Mouse (Mus musculus) embryo, embryonic 10.5 days (tissue): Measurements from ENCODE around the gene Tek.
A peak's percentile ranks its signal among the peaks of the same experiment; 100 is the strongest.
"Not testable (repeated sequence)": the region's sequence is repeated elsewhere in the genome, so short reads cannot be mapped to it uniquely, and the experiment has no call there.

Experiments
- DNase-seq: peaks from one replicate; pipeline ENCODE4 v3.0.0-alpha.2; 2015; ENCODE audit warnings: low spot score

Tek gene

DNA sequence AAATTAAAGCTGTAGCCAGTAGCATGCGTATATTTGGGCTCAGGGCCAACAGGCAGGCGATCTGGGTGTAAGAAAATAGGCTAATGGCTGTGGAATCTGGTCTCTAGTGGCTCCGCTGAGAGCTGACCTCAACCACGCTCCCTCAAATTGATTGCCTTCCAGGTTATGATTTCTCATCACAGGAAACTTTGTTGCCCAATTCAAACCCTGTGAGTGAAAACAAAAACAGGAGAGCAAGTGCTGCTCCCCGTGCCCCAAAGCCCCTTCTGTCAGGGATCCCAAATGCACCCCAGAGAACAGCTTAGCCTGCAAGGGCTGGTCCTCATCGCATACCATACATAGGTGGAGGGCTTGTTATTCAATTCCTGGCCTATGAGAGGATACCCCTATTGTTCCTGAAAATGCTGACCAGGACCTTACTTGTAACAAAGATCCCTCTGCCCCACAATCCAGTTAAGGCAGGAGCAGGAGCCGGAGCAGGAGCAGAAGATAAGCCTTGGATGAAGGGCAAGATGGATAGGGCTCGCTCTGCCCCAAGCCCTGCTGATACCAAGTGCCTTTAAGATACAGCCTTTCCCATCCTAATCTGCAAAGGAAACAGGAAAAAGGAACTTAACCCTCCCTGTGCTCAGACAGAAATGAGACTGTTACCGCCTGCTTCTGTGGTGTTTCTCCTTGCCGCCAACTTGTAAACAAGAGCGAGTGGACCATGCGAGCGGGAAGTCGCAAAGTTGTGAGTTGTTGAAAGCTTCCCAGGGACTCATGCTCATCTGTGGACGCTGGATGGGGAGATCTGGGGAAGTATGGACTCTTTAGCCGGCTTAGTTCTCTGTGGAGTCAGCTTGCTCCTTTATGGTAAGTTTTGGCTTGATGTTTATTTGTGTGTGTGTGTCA, at the start of gene Tek:
Gene Tek (plus strand): TSS at position 452 of the 894 bp plus-strand sequence.
- DNase-seq = no peak

DNA sequence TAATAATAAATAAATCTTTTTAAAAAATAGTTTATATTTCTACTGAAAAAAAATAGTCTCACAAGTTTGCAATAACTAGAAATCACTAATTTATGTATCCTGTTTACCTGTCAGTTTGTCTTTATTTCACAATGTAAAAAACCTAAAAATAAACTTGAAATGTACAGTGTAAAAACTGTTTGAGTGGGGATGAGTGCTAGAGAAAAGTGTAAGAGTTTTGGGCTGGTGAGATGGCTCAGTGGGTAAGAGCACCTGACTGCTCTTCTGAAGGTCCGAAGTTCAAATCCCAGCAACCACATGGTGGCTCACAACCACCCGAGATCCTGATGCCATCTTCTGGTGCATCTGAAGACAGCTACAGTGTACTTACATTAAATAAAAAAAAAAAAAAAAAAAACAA, 49.3 kb upstream of the Tek start:
- DNase-seq = not testable (repeated sequence)

- DNase-seq = no peak
Observed at GRCm38 (mm10) chr4:94691078-94691477, 48.0 kb upstream of the Tek start.

- no peak for DNase-seq
Observed at GRCm38 (mm10) chr4:94692175-94692574, 46.9 kb upstream of the Tek start.

GRCm38 (mm10) chr4:94696368-94696767, 42.7 kb upstream of the Tek start:
- no peak for DNase-seq

DNA sequence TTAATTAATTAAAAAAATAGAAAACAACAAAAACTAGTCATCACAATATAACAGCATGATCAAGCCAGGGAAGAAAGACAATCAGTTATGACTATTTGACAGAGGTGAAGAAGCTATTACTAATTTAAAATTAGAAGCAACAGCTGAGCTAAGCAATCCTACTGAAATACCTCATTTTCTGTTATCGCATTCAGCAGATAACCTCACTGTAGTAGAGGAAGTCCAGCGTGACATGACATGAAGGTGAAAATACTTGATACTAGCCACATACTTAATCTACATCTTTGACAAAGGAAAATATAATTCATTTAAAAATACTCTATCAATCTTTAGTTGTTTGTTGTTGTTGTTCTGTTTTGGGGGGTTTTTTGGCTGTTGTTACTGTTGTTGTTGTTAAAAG, 28.1 kb upstream of the Tek start:
- DNase-seq = no peak

DNA sequence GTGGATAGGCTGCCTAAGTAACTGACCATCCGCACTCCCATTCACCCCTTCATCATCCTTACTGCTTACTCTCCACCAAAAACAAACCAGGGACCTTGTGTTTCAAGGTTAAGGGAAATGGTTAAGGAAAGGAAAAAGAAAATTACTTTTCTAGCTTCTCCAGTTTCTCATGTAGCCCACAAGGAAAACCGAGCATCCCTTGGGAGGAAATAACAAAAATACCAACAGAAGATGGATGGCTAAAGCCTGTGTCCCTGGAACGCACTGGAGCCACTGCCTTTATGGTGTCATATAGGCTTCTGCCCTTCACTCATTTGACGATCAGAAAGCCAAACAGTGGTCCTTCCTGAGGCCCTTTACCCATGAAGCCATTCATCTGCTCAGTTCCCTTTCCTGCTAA, 27.7 kb upstream of the Tek start:
- peak; percentile 10 for DNase-seq

DNA sequence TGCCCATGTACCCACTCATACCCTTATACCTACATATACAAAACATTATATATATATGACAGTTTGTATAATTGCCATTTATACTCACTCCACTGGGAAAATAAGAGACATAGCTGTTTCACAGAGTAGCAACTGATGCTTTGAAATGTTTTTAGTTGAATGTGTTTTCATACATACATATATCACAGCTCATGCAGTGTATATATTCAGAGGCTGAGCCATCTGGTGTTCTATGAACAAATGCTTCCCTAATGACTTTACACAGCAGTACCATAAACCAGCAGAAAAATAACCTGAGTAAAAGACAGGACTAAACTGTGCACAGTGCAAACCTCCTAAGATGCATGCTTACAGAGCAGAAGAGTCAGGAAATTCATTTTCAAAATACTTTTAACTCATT, 25.3 kb upstream of the Tek start:
- DNase-seq = no peak

DNA sequence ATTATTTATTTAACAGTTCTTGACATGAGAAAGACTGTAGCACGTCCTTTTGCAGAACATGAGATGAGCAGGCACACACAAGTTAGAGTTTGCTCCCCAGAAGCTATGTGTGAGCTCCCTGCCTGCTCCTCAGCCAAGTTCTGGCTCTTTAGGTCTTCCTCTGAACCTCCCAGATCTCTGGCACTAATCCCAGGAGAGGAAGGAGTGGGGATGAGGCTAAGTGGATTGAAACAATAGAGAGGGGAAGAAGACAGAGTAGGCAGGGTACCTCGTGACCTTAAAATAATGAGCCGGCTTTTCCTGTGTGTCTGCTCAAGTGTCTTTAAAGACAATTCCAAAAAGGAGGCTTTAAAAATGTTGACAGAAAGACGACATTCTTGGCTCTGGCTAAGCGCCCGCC, 23.9 kb upstream of the Tek start:
- no peak for DNase-seq

GRCm38 (mm10) chr4:94725799-94726198, 13.3 kb upstream of the Tek start:
- no peak for DNase-seq

DNA sequence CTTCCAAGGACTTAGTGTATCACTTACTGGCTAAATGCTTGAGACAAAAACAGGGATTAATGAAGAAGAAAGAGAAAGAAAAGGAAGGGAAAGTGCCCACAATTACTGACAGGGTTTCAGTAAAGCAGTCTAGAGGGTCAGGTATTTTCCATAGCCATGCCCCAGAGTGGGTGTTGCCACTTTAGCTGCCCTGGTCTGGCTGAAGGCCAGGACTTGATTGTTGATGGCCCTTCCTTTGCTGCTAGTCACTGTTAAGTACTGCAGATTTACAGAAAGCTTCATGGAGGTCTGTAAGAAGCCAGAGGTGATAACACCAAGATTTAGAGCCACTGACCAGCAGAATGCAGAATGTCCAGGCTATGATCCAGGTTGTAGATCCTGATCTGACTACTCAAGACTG, 6.4 kb upstream of the Tek start:
- DNase-seq = no peak

DNA sequence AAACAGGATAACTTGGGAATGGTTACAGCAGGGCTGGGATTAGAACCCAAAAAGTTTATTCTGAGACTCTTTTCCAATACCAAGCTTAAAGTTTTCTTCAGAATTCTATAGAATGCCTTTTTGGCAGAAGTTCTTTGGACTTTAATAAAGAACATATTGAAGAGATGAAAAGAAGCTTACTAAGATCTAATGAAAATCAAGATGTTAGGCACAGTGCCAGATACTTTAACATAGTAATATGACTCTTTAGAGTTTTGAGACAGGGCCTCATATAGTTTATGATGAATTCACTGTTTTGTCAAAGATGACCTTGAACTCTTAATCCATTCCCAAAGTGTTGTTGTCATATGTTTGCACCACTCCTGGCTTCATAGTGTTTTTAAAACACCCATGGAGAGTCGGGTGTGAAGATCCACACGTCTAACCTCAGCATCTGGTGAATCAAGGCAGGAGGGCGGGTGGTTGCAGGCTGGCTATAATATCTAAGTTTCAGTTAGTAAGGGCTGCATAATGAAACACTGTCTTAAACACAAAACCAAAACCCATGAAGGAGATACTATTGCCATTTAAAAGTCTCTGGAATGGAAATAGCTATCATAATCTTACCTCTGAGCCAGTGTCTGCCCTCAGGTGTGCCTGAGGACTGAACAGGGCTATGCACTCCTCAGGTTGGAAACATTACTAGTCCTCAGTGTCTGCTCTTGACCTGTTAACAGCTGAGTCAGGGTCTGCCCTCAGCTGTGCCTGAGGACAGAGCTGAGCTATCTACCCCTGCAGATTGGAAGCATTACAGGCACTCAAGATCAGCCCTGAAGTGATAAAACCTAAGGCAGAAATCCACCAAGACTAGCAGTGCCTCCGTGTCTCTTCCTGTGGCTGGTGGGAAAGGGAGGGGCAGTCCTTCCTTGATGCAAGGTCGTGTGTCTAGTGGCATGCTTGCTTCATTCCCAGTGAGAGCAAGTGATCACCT, 1.5 kb upstream of the Tek start:
- DNase-seq = no peak

GRCm38 (mm10) chr4:94741824-94742223, 2.7 kb downstream of the Tek start:
- no peak for DNase-seq

DNA sequence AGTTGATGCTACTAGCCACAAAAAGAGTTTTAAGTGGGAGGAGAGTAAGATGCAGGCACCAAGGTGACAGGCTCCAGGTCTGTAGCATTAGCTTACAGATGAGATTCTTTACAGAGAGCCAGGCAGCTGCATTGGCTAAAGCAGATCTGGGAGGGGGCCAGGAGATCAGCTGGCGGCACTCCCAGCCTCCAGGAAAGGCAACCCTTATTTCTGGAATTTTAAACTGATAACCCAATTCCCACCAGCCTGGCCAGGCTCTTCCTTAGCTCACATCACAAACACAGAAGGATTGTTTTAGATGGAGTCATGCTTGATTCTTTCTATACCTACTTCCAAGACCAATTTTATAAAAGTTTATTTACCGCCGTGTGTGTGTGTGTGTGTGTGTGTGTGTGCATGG, 6.7 kb downstream of the Tek start:
- DNase-seq = no peak

DNA sequence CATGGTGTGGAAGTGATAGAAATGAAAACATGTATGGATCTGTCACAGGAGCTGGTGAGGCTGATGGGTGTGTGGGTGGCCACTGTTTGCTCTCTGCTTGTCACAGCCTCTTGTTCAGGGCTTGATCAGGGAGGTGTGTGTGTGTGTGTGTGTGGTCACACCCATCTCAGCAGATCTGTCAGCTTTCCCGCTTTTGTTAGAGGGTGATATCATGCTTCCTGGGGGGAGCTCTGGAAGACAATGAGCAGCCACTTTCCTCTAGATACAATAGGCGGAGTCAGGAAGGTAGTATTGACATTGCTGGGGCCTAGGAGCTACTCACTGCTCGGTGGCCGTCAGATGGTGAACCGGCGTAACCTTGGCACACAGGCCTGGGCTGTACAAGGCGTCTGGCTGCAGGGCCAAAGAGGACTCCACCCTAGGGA, 7.3 kb downstream of the Tek start:
- DNase-seq = peak; percentile 9

GRCm38 (mm10) chr4:94747338-94747737, 8.2 kb downstream of the Tek start:
- DNase-seq = no peak

DNA sequence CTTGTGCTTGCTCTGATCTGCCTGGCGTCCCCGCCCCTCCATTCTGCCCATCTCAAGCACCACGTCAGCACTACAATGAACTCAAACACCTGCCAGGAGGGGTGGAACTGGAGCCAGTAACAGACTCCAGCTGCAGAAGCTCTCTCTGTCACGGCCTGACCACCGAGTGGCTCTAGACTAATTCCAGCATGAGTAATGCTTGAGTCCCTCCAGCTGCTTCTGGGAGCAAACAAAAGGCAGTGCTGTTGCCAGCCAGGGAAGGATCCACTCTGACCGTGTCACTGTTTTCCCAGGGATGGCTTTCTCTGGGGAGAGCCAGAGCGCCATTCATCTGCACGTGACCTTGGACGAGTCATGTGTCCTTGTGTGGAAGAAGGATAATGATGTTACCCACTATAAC, 13.4 kb downstream of the Tek start:
- DNase-seq = peak; percentile 40

- DNase-seq = peak; percentile 50
Observed at GRCm38 (mm10) chr4:94765217-94765616, 26.1 kb downstream of the Tek start.

- DNase-seq = no peak
Observed at GRCm38 (mm10) chr4:94766176-94766575, 27.1 kb downstream of the Tek start.

DNA sequence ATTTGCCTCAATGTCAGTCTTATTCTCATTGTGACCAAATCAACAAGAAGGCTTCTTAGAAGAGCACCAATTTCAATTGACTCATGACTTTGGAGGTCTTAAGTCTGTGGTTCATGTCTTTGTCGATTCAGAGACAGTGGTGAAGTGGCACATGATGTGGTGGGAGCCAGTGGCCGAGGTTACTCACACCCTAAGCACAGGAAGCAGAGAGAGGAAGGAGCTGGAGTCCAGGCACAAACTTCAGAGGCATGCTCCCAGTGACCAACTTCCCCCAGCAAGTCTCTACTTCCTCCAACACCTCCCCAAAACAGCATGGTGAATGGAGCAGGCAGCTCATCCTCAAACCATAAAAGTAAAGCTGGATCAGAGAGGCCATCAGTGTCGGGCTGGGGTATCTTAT, 29.5 kb downstream of the Tek start:
- DNase-seq = no peak

DNA sequence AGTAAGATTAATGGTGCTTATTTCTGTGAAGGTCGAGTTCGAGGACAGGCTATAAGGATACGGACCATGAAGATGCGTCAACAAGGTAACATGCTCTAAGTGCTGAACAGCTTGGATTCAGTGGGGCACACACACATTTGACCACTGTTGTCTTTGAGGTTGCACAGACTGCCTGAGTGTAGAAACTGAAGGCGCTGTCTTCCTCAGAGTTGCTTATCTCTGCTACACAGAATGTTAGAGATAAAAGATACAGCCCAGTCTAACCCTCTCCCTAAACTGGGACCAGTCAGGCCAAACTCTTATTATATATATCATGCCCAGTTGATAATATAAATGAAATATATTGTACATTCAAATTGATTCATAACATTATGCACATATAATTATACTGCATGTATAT, 42.0 kb downstream of the Tek start:
- no peak for DNase-seq

- DNase-seq = no peak
Observed at GRCm38 (mm10) chr4:94785921-94786320, 46.8 kb downstream of the Tek start.

GRCm38 (mm10) chr4:94803187-94803586, 64.1 kb downstream of the Tek start:
- no peak for DNase-seq
